Mouse (Mus musculus): ENCODE measurements at regions not wholly inside any gene's neighbourhood (a gene's known extent, or its start where the extent isn't known, plus 50 kb on each side); places are given as distances from the start of the nearest gene placed in this dataset.

DNA sequence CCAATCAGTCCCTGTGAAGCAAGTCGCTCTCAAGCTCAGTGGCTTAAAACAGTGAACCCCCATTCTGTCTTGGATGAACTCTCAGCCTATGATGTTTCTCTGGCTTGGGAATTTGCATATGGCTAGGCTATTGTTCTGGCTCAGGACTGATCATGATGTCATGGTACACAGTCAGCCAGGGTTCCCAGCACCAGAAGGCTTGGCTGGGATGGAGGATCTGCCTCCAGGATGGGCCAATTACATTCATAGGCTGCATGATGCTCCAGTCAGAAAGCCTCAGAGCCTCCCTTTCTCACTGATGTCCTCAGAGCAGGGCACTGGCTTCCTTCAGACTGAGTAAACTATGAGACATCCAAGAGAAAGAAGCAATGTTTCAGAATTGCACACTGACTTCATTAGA, 120.3 kb upstream of the Sh3bp4 start:
- ATAC-seq (ENCODE audit: low FRiP score) = no peak
- no peak overlapping the region for H3K9ac ChIP-seq (ENCODE audit: low read length)

DNA sequence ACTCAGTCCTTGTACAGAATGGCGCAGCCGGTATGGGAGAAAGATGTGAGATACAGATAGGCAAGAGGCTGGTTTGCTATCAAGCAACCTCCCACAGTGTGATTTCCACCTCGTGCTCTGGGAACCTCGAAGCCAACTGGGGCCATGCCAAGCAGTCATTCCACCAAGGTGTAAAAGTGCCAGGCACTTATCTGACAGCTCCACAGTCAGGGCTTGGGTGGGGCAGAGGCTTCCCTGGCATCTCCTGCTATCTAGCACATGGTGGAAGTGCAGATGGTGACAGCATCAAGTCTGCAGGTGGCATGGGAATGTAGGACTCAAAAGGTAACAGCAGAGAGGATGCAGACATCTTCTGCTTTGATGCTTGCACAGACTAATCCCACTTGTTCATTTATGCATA, 116.7 kb upstream of the Sh3bp4 start:
- Histone ChIP-seq H3K9me3 (ENCODE audit: control insufficient read depth, low read length) (no peaks in the 10 kb centered on the region; the same call in 1 of the 2 replicates), H3K27me3 (ENCODE audit: control insufficient read depth, insufficient read depth, low read length) (no peaks in the 10 kb centered on the region), H3K4me3 (ENCODE audit: low read depth, low read length) (no peak overlapping the region), H3K4me1 (ENCODE audit: control insufficient read depth, insufficient read depth, low read length) (no peaks in the 10 kb centered on the region), H3K27ac (ENCODE audit: low read depth, low read length) (no peak overlapping the region), H3K4me2 (no peak overlapping the region), H3K9ac (ENCODE audit: low read length) (no peak overlapping the region), H3K36me3 (ENCODE audit: control insufficient read depth, insufficient read depth, low read length) (no peaks in the 10 kb centered on the region)
- 90% methylated on average over 4 of the region's 4 CpGs for WGBS
- no peak for ATAC-seq (ENCODE audit: low FRiP score)
- DNase-seq (ENCODE audit: low spot score, missing footprints) = no peak

More for the DNA sequence above, 120.3 kb upstream of the Sh3bp4 start:
- no peak for DNase-seq (ENCODE audit: low spot score, missing footprints)
- Histone ChIP-seq H3K27ac (ENCODE audit: low read depth, low read length) (no peak overlapping the region), H3K36me3 (ENCODE audit: control insufficient read depth, insufficient read depth, low read length) (no peaks in the 10 kb centered on the region), H3K9me3 (ENCODE audit: control insufficient read depth, low read length) (no peaks in the 10 kb centered on the region; the same call in 1 of the 2 replicates), H3K4me2 (no peak overlapping the region), H3K27me3 (ENCODE audit: control insufficient read depth, insufficient read depth, low read length) (no peaks in the 10 kb centered on the region), H3K4me1 (ENCODE audit: control insufficient read depth, insufficient read depth, low read length) (no peaks in the 10 kb centered on the region), H3K4me3 (ENCODE audit: low read depth, low read length) (no peak overlapping the region)
- 72% methylated on average over 1 of the region's 1 CpGs for WGBS

DNA sequence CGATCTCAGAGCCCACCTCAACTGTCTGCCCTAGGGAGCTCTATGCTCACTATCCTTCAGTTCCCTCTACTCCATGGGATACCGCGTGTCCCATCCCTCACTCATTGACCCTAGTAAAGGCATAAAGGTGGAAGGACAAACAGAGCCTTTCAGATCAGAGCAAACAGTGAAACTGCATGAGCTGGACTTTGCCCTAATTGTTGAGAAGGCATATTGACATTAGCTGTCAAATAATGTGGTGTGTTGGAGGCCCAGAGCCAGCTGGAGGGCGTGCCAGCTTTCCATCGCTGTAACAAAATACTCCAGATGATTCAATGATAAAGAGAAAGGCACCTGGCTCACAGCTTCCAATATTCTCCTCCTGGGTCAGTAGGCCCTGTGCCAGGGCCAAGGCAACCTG, 115.4 kb upstream of the Sh3bp4 start:
- Histone ChIP-seq H3K9me3 (ENCODE audit: control insufficient read depth, low read length) (no peaks in the 10 kb centered on the region), H3K4me1 (ENCODE audit: control insufficient read depth, insufficient read depth, low read length) (no peaks in the 10 kb centered on the region), H3K27ac (ENCODE audit: low read depth, low read length) (no peak overlapping the region), H3K27me3 (ENCODE audit: control insufficient read depth, insufficient read depth, low read length) (no peaks in the 10 kb centered on the region), H3K36me3 (ENCODE audit: control insufficient read depth, insufficient read depth, low read length) (no peaks in the 10 kb centered on the region), H3K4me2 (no peak overlapping the region), H3K4me3 (ENCODE audit: low read depth, low read length) (no peak overlapping the region), H3K9ac (ENCODE audit: low read length) (no peak overlapping the region)
- 91% methylated on average over 5 of the region's 5 CpGs for WGBS
- no peak for ATAC-seq (ENCODE audit: low FRiP score)
- DNase-seq (ENCODE audit: low spot score, missing footprints) = no peak

DNA sequence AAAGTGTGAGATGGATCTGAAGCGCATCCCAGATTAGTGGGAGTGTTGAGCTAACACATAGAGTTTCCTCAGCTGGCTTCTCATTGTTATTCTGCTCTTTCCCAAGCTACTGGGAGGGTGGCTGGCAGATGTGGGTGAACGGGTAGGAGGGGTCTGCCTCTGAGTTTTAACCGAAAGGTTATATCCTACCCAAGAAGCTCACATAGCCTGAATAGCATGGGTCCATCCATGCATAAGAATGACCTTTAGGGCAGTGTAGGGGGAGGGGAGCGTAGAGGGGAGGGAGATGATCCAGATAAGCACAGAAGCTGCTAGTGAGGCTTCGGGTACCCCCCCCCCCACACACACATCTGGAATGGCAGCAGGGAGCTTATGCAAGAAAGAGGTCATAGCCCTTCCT, 113.2 kb upstream of the Sh3bp4 start:
- Histone ChIP-seq H3K9me3 (ENCODE audit: control insufficient read depth, low read length) (no peaks in the 10 kb centered on the region), H3K27me3 (ENCODE audit: control insufficient read depth, insufficient read depth, low read length) (no peaks in the 10 kb centered on the region), H3K9ac (ENCODE audit: low read length) (no peak overlapping the region), H3K36me3 (ENCODE audit: control insufficient read depth, insufficient read depth, low read length) (no peaks in the 10 kb centered on the region), H3K4me1 (ENCODE audit: control insufficient read depth, insufficient read depth, low read length) (no peaks in the 10 kb centered on the region), H3K4me2 (no peak overlapping the region), H3K4me3 (ENCODE audit: low read depth, low read length) (no peak overlapping the region), H3K27ac (ENCODE audit: low read depth, low read length) (no peak overlapping the region)
- ATAC-seq (ENCODE audit: low FRiP score) (no peak), DNase-seq (ENCODE audit: low spot score, missing footprints) (no peak)
- 72% methylated on average over 5 of the region's 5 CpGs for WGBS

DNA sequence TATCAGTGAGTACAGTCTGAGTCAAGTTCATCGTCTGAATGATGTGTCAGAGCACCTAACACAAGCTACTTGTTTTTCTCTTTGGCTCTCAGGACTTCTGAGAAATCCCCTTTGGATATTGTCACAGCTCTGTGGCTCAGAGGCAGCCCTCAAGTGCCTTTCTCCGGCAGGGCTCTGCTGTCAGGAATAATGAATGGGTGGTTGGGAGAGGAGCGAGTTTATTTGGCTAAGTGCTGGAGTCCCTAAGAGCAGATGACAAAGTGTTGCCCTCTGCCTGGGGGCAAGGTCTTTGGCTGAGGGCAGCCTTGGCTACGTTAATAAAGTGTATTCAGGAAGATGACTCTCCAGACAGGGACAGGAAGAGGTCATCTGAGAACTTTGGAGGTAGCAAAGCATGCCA, 110.5 kb upstream of the Sh3bp4 start:
- ATAC-seq (ENCODE audit: low FRiP score) (no peak), DNase-seq (ENCODE audit: low spot score, missing footprints) (no peak)
- Histone ChIP-seq H3K36me3 (ENCODE audit: control insufficient read depth, insufficient read depth, low read length) (no peaks in the 10 kb centered on the region), H3K4me2 (no peak overlapping the region), H3K9me3 (ENCODE audit: control insufficient read depth, low read length) (no peaks in the 10 kb centered on the region), H3K27me3 (ENCODE audit: control insufficient read depth, insufficient read depth, low read length) (no peaks in the 10 kb centered on the region), H3K9ac (ENCODE audit: low read length) (no peak overlapping the region), H3K4me3 (ENCODE audit: low read depth, low read length) (no peak overlapping the region), H3K27ac (ENCODE audit: low read depth, low read length) (no peak overlapping the region), H3K4me1 (ENCODE audit: control insufficient read depth, insufficient read depth, low read length) (no peaks in the 10 kb centered on the region)
- WGBS = 70% methylated on average over 4 of the region's 4 CpGs

DNA sequence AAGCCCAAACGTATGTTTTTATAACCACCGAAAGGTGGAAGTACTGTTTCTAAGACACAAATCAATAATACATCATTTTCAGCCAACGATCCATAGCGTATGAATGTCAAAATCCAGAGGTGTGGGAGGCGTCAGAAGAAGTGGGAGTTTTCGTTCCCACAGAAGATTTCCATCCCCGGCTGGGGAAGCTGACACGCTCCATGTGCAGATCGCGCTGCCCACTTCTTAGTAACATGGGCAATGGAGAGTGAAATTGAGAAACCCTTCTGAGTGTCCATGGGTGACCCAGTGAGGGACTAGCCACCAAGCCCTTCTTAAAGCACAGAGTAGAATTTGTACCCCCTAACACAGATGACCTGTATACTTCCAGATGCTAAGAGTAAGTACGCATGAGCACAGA, 110.1 kb upstream of the Sh3bp4 start:
- DNase-seq (ENCODE audit: low spot score, missing footprints) (no peak), ATAC-seq (ENCODE audit: low FRiP score) (no peak)
- Histone ChIP-seq H3K9me3 (ENCODE audit: control insufficient read depth, low read length) (no peaks in the 10 kb centered on the region), H3K4me1 (ENCODE audit: control insufficient read depth, insufficient read depth, low read length) (no peaks in the 10 kb centered on the region), H3K4me2 (no peak overlapping the region), H3K9ac (ENCODE audit: low read length) (no peak overlapping the region), H3K27me3 (ENCODE audit: control insufficient read depth, insufficient read depth, low read length) (no peaks in the 10 kb centered on the region), H3K4me3 (ENCODE audit: low read depth, low read length) (no peak overlapping the region), H3K36me3 (ENCODE audit: control insufficient read depth, insufficient read depth, low read length) (no peaks in the 10 kb centered on the region), H3K27ac (ENCODE audit: low read depth, low read length) (no peak overlapping the region)
- 90% methylated on average over 11 of the region's 11 CpGs for WGBS

DNA sequence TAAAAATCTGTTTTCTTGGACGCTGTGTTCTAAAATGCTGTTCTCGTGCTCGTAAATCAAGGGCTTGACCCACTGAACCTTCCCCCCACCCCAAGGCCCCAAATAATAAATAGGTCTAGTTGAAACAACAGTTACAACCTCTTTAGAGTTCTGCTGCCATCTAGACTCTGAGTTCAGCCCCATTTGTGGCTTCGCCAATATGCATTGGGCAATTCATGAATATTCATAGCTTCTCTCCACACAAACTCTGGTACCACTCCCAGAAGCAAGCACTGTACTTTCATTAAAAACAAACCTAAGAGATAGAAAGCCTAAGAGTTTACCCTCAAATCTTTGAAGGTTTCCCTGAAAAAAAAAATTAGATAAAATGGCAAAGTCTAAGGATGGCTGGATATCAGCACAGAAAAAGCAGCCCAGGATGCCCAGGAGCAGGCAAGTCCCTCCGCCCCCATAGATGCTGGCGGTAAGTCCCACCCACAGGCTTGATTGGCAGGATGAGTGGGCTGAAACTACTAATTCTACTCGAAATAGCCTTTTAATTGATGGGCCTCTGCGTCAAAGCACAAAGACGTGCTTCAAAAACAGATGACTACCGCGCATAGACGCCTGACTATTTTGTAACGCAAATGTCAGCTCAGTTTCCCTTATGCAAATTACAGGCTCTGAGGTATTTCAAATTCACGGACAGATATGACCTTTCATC, 106.0 kb upstream of the Sh3bp4 start:
- WGBS = 85% methylated on average over 14 of the region's 14 CpGs
- H3K9ac ChIP-seq (ENCODE audit: low read length) = no peak overlapping the region
- H3K4me3 ChIP-seq (ENCODE audit: low read depth, low read length) = no peak overlapping the region
- no peak overlapping the region for H3K27ac ChIP-seq (ENCODE audit: low read depth, low read length)
- no peaks in the 10 kb centered on the region for H3K36me3 ChIP-seq (ENCODE audit: control insufficient read depth, insufficient read depth, low read length)
- DNase-seq (ENCODE audit: low spot score, missing footprints) (no peak), ATAC-seq (ENCODE audit: low FRiP score) (no peak)
- H3K4me1 ChIP-seq (ENCODE audit: control insufficient read depth, insufficient read depth, low read length) = no peaks in the 10 kb centered on the region
- no peaks in the 10 kb centered on the region for H3K9me3 ChIP-seq (ENCODE audit: control insufficient read depth, low read length)
- no peak overlapping the region for H3K4me2 ChIP-seq
- no peaks in the 10 kb centered on the region for H3K27me3 ChIP-seq (ENCODE audit: control insufficient read depth, insufficient read depth, low read length)

DNA sequence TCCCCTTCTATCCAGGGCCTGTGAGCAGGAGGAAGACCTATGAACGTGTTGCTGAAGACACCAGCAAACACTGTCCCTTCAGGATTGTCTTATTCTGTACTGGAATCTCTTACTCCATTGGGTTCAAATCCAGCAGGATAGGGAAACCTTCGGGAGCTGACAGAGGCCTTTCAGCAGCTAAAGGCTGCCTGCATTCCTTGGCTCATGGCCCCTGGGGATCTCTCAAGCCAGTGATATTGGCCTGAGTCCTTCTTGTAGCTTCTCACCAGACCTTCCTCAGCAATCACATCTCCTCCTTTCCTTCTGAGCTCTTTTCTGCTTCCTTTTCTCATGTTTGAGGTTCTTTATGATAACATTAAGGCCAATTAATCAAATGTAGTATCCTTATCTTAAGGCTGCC, 103.8 kb upstream of the Sh3bp4 start:
- Histone ChIP-seq H3K4me2 (no peak overlapping the region), H3K4me3 (ENCODE audit: low read depth, low read length) (no peak overlapping the region), H3K9ac (ENCODE audit: low read length) (no peak overlapping the region), H3K4me1 (ENCODE audit: control insufficient read depth, insufficient read depth, low read length) (no peaks in the 10 kb centered on the region), H3K36me3 (ENCODE audit: control insufficient read depth, insufficient read depth, low read length) (no peaks in the 10 kb centered on the region), H3K27ac (ENCODE audit: low read depth, low read length) (no peak overlapping the region), H3K9me3 (ENCODE audit: control insufficient read depth, low read length) (no peaks in the 10 kb centered on the region), H3K27me3 (ENCODE audit: control insufficient read depth, insufficient read depth, low read length) (no peaks in the 10 kb centered on the region)
- WGBS = 82% methylated on average over 2 of the region's 2 CpGs
- DNase-seq (ENCODE audit: low spot score, missing footprints) (no peak), ATAC-seq (ENCODE audit: low FRiP score) (no peak)

DNA sequence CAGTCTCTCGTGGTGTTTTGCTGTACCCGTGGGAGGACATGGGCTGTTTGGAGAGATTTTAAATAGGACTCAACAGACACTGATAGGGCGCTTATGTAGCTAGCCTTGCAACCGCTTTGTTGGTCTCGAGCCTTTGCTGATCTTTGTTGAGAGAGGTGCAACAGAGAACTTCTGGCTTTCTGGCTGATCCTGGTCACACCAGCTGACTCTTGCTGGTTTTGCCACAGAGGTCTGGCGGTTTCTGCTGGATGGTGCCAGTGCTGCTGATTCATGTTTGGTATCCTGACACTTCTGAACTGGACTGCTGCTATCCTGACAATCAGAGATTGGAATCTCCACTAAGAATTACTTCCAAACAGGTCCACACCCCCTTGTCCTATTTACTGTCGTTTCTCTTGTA, 102.1 kb upstream of the Sh3bp4 start:
- H3K4me1 ChIP-seq (ENCODE audit: control insufficient read depth, insufficient read depth, low read length) = no peaks in the 10 kb centered on the region
- H3K4me2 ChIP-seq = no peak overlapping the region
- no peaks in the 10 kb centered on the region for H3K9me3 ChIP-seq (ENCODE audit: control insufficient read depth, low read length)
- WGBS = 83% methylated on average over 7 of the region's 7 CpGs
- no peaks in the 10 kb centered on the region for H3K36me3 ChIP-seq (ENCODE audit: control insufficient read depth, insufficient read depth, low read length)
- H3K4me3 ChIP-seq (ENCODE audit: low read depth, low read length) = no peak overlapping the region
- ATAC-seq (ENCODE audit: low FRiP score) (no peak), DNase-seq (ENCODE audit: low spot score, missing footprints) (no peak)
- no peak overlapping the region for H3K9ac ChIP-seq (ENCODE audit: low read length)
- H3K27me3 ChIP-seq (ENCODE audit: control insufficient read depth, insufficient read depth, low read length) = no peaks in the 10 kb centered on the region
- H3K27ac ChIP-seq (ENCODE audit: low read depth, low read length) = no peak overlapping the region
